Mouse (Mus musculus): Measurements from ENCODE around the gene Dock8. TPM values are rescaled to one million over a fixed set of nuclear protein-coding genes. Genes with fewer than 3 reads are reported as not detected.

Gene Dock8
- polyA plus RNA-seq (2017; shearing (Covaris generic)) = 10 to 100 TPM; 66.0 to 95.4 TPM

GRCm38 (mm10) chr19:24999201-24999886, at the start of gene Dock8:
Gene Dock8, plus strand, starts transcription at chr19:24999534.
- peak; percentile 79 for ATAC-seq

- ATAC-seq = no peak
Observed at GRCm38 (mm10) chr19:24958531-24958930, 40.8 kb upstream of the Dock8 start.

GRCm38 (mm10) chr19:24961172-24961962, 38.0 kb upstream of the Dock8 start, which contains the start of gene Cbwd1:
Gene Cbwd1, minus strand, starts transcription at chr19:24961610.
- ATAC-seq = peak; percentile 99

GRCm38 (mm10) chr19:24966203-24966602, 33.1 kb upstream of the Dock8 start:
- ATAC-seq = no peak

GRCm38 (mm10) chr19:24966941-24967340, 32.4 kb upstream of the Dock8 start:
- ATAC-seq = no peak

- ATAC-seq = peak; percentile 99
Observed at GRCm38 (mm10) chr19:24971307-24971706, 28.0 kb upstream of the Dock8 start.

GRCm38 (mm10) chr19:24972701-24973390, 26.5 kb upstream of the Dock8 start:
- no peak for ATAC-seq

- ATAC-seq = no peak
Observed at GRCm38 (mm10) chr19:24977991-24978390, 21.3 kb upstream of the Dock8 start.

- no peak for ATAC-seq
Observed at GRCm38 (mm10) chr19:24978852-24979842, 20.2 kb upstream of the Dock8 start.

- no peak for ATAC-seq
Observed at GRCm38 (mm10) chr19:24981294-24981693, 18.0 kb upstream of the Dock8 start.

GRCm38 (mm10) chr19:24983050-24983449, 16.3 kb upstream of the Dock8 start:
- no peak for ATAC-seq

- peak; percentile 63 for ATAC-seq
Observed at GRCm38 (mm10) chr19:24983857-24984498, 15.4 kb upstream of the Dock8 start.

GRCm38 (mm10) chr19:24985045-24985444, 14.3 kb upstream of the Dock8 start:
- no peak for ATAC-seq

- no peak for ATAC-seq
Observed at GRCm38 (mm10) chr19:24987355-24987754, 12.0 kb upstream of the Dock8 start.

GRCm38 (mm10) chr19:24988831-24989230, 10.5 kb upstream of the Dock8 start:
- ATAC-seq = no peak

GRCm38 (mm10) chr19:24990138-24990822, 9.1 kb upstream of the Dock8 start:
- ATAC-seq = no peak

GRCm38 (mm10) chr19:24993526-24993925, 5.8 kb upstream of the Dock8 start:
- no peak for ATAC-seq

GRCm38 (mm10) chr19:24994900-24995299, 4.4 kb upstream of the Dock8 start:
- ATAC-seq = no peak

- ATAC-seq = no peak
Observed at GRCm38 (mm10) chr19:24996815-24997704, 2.3 kb upstream of the Dock8 start.

GRCm38 (mm10) chr19:24998561-24998960, 773 bp upstream of the Dock8 start:
- ATAC-seq = no peak

Measured in activated CD4-positive, CD25-positive, alpha-beta regulatory T cell, adult 4 months (primary cell).